Mouse (Mus musculus) subcutaneous adipose tissue, adult 2 months (tissue): Measurements from ENCODE around the gene Ypel4. TPM values are rescaled to one million over a fixed set of nuclear protein-coding genes. Genes with fewer than 3 reads are reported as not detected.

Experiments used
- polyA plus RNA-seq: library from polyadenylated mRNA; depleted of rRNA; stranded (reverse); fragments of >200 nt; gene quantifications from 2 replicates; pipeline ENCODE4 v1.2.3, GENCODE M21; 2012; ENCODE audit warnings: low replicate concordance; rRNA removed

Ypel4 gene
- polyA plus RNA-seq, result 5.2 and 20.0 TPM in 2 replicates

DNA sequence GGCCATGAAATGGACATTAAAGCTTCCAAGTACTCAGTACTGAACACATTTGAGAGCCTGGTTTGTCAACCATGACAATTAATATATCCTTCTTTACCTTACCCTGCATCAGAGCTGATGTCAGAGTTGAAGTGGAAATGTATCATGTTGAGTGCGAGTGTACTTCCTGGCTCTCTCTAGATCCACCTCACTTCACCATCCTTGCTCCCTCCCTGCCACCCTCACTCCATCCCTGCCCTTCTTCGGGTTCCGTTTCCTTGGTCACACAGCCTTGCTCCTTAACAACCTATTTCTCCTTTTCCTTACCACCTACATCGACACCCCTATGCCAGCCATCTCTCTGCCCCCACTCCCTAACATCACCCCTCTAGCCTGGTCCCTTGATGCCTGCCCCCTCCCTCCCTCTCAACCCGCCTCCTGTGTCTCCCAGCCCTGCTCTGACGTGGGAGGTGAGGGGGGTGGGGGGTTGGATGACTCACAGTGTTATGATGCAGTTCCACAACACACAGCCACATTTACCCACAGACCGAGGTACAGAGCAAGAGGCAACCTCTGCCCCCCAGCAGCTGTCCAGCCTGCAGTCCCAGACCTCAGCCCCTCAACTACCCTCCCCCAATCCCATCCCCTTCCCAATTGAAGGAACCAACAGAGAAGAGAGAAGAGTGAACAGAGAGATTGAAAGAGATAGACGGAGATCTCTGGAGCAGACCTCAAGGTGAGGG, at the start of gene Ypel4:
Gene Ypel4, plus strand, starts transcription at position 480 of the 722 bp plus-strand sequence.

DNA sequence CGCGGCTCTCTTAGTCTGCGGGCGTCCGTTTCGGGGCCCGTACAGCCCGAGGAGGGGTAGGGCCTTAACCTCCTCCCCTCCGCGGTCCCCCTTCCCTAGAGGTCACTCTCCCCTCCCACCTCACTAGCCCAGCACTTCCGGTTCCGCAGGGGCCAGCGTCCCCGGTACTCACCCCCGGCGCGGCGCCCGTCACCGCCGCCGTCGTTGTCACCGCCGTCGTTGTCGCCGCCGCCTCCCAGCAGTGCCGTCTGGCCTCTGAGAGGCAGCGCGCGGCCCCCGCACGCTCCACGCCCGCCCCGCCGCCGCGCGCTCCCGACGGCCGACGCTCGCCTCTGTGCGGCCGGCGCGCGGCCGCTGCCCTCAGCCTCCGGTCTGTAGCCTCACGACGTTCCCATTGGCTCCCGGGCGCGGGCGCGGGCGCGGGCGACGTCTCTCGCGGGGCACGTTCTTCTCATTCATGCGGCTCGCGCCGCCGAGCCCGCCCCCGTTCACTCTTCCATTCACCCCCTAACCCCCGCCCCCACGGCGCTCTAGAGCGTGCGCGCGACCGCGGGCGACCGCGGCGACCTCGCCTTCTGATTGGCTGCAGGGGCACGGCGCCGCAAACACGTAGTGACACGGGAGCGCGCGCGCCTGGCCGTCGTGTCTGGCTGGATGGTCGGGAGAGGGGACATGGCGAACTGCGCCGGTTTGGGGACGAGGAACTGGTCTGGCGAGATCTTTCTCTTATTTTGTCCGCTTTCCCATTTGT, 18.9 kb upstream of the Ypel4 start, which contains the start of gene Zdhhc5:
Gene Zdhhc5, minus strand, starts transcription at position 370 of the 751 bp plus-strand sequence.

DNA sequence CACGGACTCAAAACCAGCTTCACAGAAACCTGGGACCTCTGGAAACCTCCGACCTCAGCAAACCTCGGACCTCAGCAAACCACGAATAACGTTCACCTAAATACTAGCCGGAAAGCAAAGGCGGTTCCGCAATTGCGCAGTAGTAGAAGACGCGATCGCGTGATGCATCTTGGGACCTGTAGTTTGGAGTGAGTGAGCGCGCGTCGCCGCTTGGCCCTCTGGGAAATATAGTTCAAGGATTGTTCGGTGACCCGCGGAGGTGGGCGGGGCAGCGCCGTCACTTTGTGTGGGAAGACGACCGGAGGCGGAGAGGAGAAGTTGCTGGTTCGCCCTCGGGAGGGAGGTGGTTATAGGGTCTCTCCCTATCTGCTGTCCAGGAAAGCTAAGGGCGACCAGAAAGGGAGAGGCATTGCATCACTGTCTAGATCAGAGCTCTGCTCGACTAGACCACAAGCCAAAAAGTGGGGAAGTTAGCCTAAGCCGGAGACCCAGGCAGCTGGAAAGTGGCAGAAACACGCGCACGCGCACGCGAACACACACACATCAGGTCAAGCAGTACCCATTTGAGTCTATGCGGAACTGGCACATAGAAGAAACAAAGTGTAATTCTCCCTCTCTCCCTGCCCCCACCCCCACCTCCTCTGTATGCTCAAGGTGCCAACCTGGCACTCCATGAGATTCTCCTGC, 6.5 kb upstream of the Ypel4 start, which contains the start of gene Clp1:
Gene Clp1, minus strand, starts transcription at position 179 of the 687 bp plus-strand sequence.

DNA sequence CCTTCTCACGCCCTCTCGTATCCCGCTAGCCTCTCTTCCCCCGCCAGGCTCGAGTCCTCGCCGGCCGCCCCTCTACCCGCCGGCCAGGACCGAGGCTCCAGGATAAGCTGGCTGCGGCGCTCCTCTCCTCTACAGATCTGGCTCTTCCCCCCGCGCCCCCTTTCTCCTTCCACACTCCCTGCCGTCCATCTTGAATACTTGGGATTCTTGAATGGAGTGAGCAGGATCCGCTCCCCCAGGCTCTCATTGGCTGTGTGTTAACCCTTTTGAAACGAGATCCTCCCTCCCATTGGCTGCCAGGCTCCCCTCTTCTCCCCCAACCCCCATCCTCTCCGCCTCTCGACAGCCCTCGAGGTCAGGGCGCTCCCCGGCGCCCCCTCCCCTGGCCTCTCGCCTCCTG, 9.7 kb downstream of the Ypel4 start, which contains the start of gene Gm19426:
Gene Gm19426, minus strand, starts transcription at position 95 of the 400 bp plus-strand sequence.

DNA sequence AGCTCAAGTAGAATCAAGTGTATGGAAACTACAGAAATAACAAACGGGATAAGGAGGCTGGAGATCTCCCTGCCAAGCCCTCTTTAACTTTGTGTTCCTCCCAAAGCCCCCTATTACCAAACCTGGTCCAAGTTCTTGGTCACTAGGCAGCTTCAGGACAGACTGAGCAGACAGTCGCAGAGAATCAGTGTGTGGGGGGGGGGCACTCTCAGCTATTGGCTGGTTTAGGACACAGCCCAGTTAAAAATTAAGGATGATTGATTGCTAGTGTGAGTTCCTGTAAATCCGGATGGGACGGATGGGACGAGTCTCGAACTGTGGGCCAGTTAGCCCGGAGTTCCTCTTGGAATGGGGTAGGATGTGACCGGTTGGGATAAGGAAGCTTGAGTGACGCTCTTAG, 41.4 kb downstream of the Ypel4 start, which contains the start of gene Serping1:
Gene Serping1, minus strand, starts transcription at position 204 of the 400 bp plus-strand sequence.

Other genes starting within 250 kb of the Ypel4 start
- gene Ctnnd1, start 83.3 kb upstream of the Ypel4 start, polyA plus RNA-seq, result 48.1 and 70.2 TPM in 2 replicates
- gene Btbd18, start 75.0 kb upstream of the Ypel4 start, polyA plus RNA-seq, result not detected in 2 replicates
- gene Selenoh, start 63.3 kb upstream of the Ypel4 start, polyA plus RNA-seq, result 32.7 and 68.5 TPM in 2 replicates
- not detected in 2 replicates for gene Gm28635, start 56.0 kb upstream of the Ypel4 start, polyA plus RNA-seq
- gene Med19, start 55.7 kb upstream of the Ypel4 start, polyA plus RNA-seq, result 9.4 and 10.1 TPM in 2 replicates
- gene Tmx2, start 54.9 kb upstream of the Ypel4 start, polyA plus RNA-seq, result 98.4 and 120 TPM in 2 replicates
- 45.2 and 59.9 TPM in 2 replicates for gene Zdhhc5, start 18.9 kb upstream of the Ypel4 start, polyA plus RNA-seq
- 8.0 and 15.5 TPM in 2 replicates for gene Clp1, start 6.7 kb upstream of the Ypel4 start, polyA plus RNA-seq
- 2.5 and 6.6 TPM in 2 replicates for gene Gm19426, start 9.6 kb downstream of the Ypel4 start, polyA plus RNA-seq
- 771 and 792 TPM in 2 replicates for gene Serping1, start 41.4 kb downstream of the Ypel4 start, polyA plus RNA-seq
- 43.8 and 67.0 TPM in 2 replicates for gene Ube2l6, start 64.8 kb downstream of the Ypel4 start, polyA plus RNA-seq
- not detected in 2 replicates for gene Smtnl1, start 88.6 kb downstream of the Ypel4 start, polyA plus RNA-seq
- 62.2 and 63.0 TPM in 2 replicates for gene Timm10, start 92.9 kb downstream of the Ypel4 start, polyA plus RNA-seq
- 39.0 and 41.0 TPM in 2 replicates for gene Slc43a1, start 104.8 kb downstream of the Ypel4 start, polyA plus RNA-seq
- 9.8 and 12.4 TPM in 2 replicates for gene Rtn4rl2, start 152.7 kb downstream of the Ypel4 start, polyA plus RNA-seq
- 75.7 and 219 TPM in 2 replicates for gene Slc43a3, start 202.5 kb downstream of the Ypel4 start, polyA plus RNA-seq
- 0.60 and 1.3 TPM in 2 replicates for gene Prg2, start 246.4 kb downstream of the Ypel4 start, polyA plus RNA-seq